Mouse (Mus musculus): ENCODE measurements around the gene 1700034J05Rik. TPM values are rescaled to one million over a fixed set of nuclear protein-coding genes. Genes with fewer than 3 reads are reported as not detected.

The 1700034J05Rik gene
- polyA plus RNA-seq, 1 experiment from 2014 or later, result not detected

DNA sequence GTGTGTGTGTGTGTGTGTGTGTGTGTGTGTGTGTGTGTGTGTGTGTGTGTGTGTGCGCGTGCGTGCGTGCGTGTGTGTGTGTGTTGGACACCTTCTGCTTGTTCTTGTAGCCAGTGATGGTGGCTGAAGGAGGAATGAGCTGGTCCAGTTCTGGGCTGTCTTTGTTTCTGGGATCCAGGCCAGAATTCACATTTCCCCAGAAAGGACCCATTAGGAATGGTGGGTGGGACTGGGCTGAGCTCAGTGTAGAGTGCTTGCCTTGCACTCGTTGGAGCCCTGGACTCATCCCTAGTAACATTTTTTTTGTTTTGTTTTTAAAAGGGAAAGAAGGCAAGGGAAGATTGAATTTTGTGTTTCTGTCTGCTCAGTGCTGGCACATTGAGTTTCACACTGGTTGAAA is 18.3 kb downstream of the 1700034J05Rik start:
- ATAC-seq (replicated peaks; ENCODE audit: insufficient number of reproducible peaks, low FRiP score, low TSS enrichment, low read depth) (no peak), DNase-seq (ENCODE audit: low spot score) (no peak)
- 67% methylated on average over 6 of the region's 6 CpGs for WGBS
- Histone ChIP-seq H3K36me3 (replicated peaks; ENCODE audit: control insufficient read depth, insufficient read depth, low read depth, low read length) (no peaks in the 10 kb centered on the region), H3K4me3 (ENCODE audit: low read depth, low read length) (no peak overlapping the region), H3K27ac (replicated peaks; ENCODE audit: low read depth, low read length) (no peak overlapping the region), H3K4me1 (ENCODE audit: control insufficient read depth, insufficient read depth, low read length) (no peaks in the 10 kb centered on the region), H3K9ac (replicated peaks; ENCODE audit: low read length) (no peak overlapping the region), H3K27me3 (ENCODE audit: control insufficient read depth, insufficient read depth, low read length) (no peaks in the 10 kb centered on the region), H3K9me3 (replicated peaks; ENCODE audit: control insufficient read depth, low read length) (no peaks in the 10 kb centered on the region), H3K4me2 (ENCODE audit: low read depth, low read length) (no peak overlapping the region)

- Histone ChIP-seq H3K36me3 (replicated peaks; ENCODE audit: control insufficient read depth, insufficient read depth, low read depth, low read length) (no peaks in the 10 kb centered on the region), H3K27me3 (ENCODE audit: control insufficient read depth, insufficient read depth, low read length) (no peaks in the 10 kb centered on the region), H3K9ac (replicated peaks; ENCODE audit: low read length) (no peak overlapping the region), H3K4me3 (ENCODE audit: low read depth, low read length) (no peak overlapping the region), H3K9me3 (replicated peaks; ENCODE audit: control insufficient read depth, low read length) (no peaks in the 10 kb centered on the region), H3K4me2 (ENCODE audit: low read depth, low read length) (no peak overlapping the region), H3K27ac (replicated peaks; ENCODE audit: low read depth, low read length) (no peak overlapping the region), H3K4me1 (ENCODE audit: control insufficient read depth, insufficient read depth, low read length) (no peaks in the 10 kb centered on the region)
- 33% methylated on average over 6 of the region's 6 CpGs for WGBS
- ATAC-seq (replicated peaks; ENCODE audit: insufficient number of reproducible peaks, low FRiP score, low TSS enrichment, low read depth), result no peak
- DNase-seq (ENCODE audit: low spot score), result no peak
Measured at GRCm38 (mm10) chr6:146933123-146933522, 21.1 kb downstream of the 1700034J05Rik start.

- no peaks in the 10 kb centered on the region for H3K36me3 ChIP-seq (replicated peaks; ENCODE audit: control insufficient read depth, insufficient read depth, low read depth, low read length)
- H3K4me1 ChIP-seq (ENCODE audit: control insufficient read depth, insufficient read depth, low read length), result no peaks in the 10 kb centered on the region
- no peak overlapping the region for H3K9ac ChIP-seq (replicated peaks; ENCODE audit: low read length)
- 71% methylated on average over 2 of the region's 2 CpGs for WGBS
- H3K9me3 ChIP-seq (replicated peaks; ENCODE audit: control insufficient read depth, low read length), result no peaks in the 10 kb centered on the region
- no peaks in the 10 kb centered on the region for H3K27me3 ChIP-seq (ENCODE audit: control insufficient read depth, insufficient read depth, low read length)
- H3K4me2 ChIP-seq (ENCODE audit: low read depth, low read length), result no peak overlapping the region
- ATAC-seq (replicated peaks; ENCODE audit: insufficient number of reproducible peaks, low FRiP score, low TSS enrichment, low read depth), result no peak
- DNase-seq (ENCODE audit: low spot score), result no peak
- no peak overlapping the region for H3K4me3 ChIP-seq (ENCODE audit: low read depth, low read length)
- no peak overlapping the region for H3K27ac ChIP-seq (replicated peaks; ENCODE audit: low read depth, low read length)
Measured at GRCm38 (mm10) chr6:146929031-146929430, 25.2 kb downstream of the 1700034J05Rik start.

DNA sequence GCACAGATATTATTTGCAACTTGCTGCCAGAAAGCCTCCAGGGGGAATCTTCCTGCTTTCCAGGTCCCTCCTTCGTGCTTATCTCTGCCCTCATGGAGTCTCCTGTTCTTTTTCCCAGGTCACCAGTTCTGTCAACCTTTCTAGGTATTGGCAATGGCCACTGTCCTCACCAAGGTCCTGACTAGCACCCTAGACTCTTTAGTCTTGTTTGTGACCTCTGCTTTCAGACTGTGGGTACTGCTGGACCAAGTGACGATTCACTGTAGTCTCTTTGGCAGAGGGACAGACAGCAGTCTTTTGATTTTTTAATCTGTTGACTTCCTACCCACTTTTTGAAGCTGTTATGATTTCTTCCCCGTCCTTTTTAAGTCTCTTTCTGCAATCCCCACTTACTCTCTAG is 26.1 kb downstream of the 1700034J05Rik start:
- DNase-seq (ENCODE audit: low spot score) (no peak), ATAC-seq (replicated peaks; ENCODE audit: insufficient number of reproducible peaks, low FRiP score, low TSS enrichment, low read depth) (no peak)
- H3K4me2 ChIP-seq (ENCODE audit: low read depth, low read length), result no peak overlapping the region
- H3K4me1 ChIP-seq (ENCODE audit: control insufficient read depth, insufficient read depth, low read length), result no peaks in the 10 kb centered on the region
- no peaks in the 10 kb centered on the region for H3K27me3 ChIP-seq (ENCODE audit: control insufficient read depth, insufficient read depth, low read length)
- no peaks in the 10 kb centered on the region for H3K9me3 ChIP-seq (replicated peaks; ENCODE audit: control insufficient read depth, low read length)
- no peaks in the 10 kb centered on the region for H3K36me3 ChIP-seq (replicated peaks; ENCODE audit: control insufficient read depth, insufficient read depth, low read depth, low read length)
- H3K9ac ChIP-seq (replicated peaks; ENCODE audit: low read length), result no peak overlapping the region
- 42% methylated on average over 3 of the region's 3 CpGs for WGBS
- no peak overlapping the region for H3K4me3 ChIP-seq (ENCODE audit: low read depth, low read length)
- no peak overlapping the region for H3K27ac ChIP-seq (replicated peaks; ENCODE audit: low read depth, low read length)

GRCm38 (mm10) chr6:146926415-146926980 is 27.7 kb downstream of the 1700034J05Rik start:
- H3K9ac ChIP-seq (replicated peaks; ENCODE audit: low read length), result no peak overlapping the region
- no peaks in the 10 kb centered on the region for H3K4me1 ChIP-seq (ENCODE audit: control insufficient read depth, insufficient read depth, low read length)
- no peak overlapping the region for H3K27ac ChIP-seq (replicated peaks; ENCODE audit: low read depth, low read length)
- 67% methylated on average over 5 of the region's 5 CpGs for WGBS
- DNase-seq (ENCODE audit: low spot score), result no peak
- no peaks in the 10 kb centered on the region for H3K36me3 ChIP-seq (replicated peaks; ENCODE audit: control insufficient read depth, insufficient read depth, low read depth, low read length)
- no peak overlapping the region for H3K4me2 ChIP-seq (ENCODE audit: low read depth, low read length)
- H3K9me3 ChIP-seq (replicated peaks; ENCODE audit: control insufficient read depth, low read length), result no peaks in the 10 kb centered on the region
- no peak for ATAC-seq (replicated peaks; ENCODE audit: insufficient number of reproducible peaks, low FRiP score, low TSS enrichment, low read depth)
- H3K27me3 ChIP-seq (ENCODE audit: control insufficient read depth, insufficient read depth, low read length), result no peaks in the 10 kb centered on the region
- H3K4me3 ChIP-seq (ENCODE audit: low read depth, low read length), result no peak overlapping the region

DNA sequence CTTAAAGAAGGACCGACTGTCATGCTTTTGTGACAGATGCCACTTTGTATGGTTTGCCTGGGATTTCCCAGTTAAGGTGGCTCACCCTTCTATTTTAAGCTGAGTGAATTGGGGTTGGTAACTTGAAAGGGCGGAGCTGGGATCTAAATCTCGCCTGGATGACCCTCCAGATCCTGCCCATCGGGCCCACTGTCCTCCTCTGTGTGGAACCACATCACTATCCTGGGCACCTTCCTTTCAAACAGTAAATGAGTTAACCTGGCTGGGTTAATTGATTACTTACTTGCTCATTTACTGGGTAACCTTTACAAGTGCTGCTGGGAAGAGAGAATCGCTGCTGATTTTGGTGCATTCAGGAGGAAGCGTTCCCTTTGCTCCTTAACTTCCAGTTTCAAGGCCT is 35.9 kb downstream of the 1700034J05Rik start:
- Histone ChIP-seq H3K4me3 (ENCODE audit: low read depth, low read length) (no peak overlapping the region), H3K27ac (replicated peaks; ENCODE audit: low read depth, low read length) (no peak overlapping the region), H3K9ac (replicated peaks; ENCODE audit: low read length) (no peak overlapping the region), H3K36me3 (replicated peaks; ENCODE audit: control insufficient read depth, insufficient read depth, low read depth, low read length) (no peaks in the 10 kb centered on the region), H3K4me2 (ENCODE audit: low read depth, low read length) (no peak overlapping the region), H3K9me3 (replicated peaks; ENCODE audit: control insufficient read depth, low read length) (no peaks in the 10 kb centered on the region), H3K4me1 (ENCODE audit: control insufficient read depth, insufficient read depth, low read length) (no peaks in the 10 kb centered on the region), H3K27me3 (ENCODE audit: control insufficient read depth, insufficient read depth, low read length) (no peaks in the 10 kb centered on the region)
- WGBS, result 91% methylated on average over 6 of the region's 6 CpGs
- DNase-seq (ENCODE audit: low spot score), result no peak
- no peak for ATAC-seq (replicated peaks; ENCODE audit: insufficient number of reproducible peaks, low FRiP score, low TSS enrichment, low read depth)

DNA sequence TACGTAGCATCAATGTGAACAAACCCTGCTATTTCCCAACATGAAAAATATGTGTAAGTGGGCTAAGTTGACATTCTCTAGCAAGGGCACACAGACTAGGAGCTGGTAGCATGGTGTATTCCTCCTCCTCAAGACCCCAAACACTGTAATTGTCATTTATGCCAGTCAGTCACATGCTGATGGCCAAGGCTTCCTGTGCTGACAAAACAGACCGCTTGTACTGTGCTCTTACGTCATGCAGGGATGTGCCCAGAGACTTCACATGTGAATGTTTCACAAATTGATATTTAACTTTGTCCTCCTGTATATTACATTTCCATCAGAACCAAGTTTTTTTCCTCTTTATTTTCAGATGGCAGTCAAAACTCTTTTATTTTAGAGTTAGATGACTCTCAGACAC is 36.8 kb downstream of the 1700034J05Rik start:
- Histone ChIP-seq H3K27me3 (ENCODE audit: control insufficient read depth, insufficient read depth, low read length) (no peaks in the 10 kb centered on the region), H3K9me3 (replicated peaks; ENCODE audit: control insufficient read depth, low read length) (no peaks in the 10 kb centered on the region), H3K4me1 (ENCODE audit: control insufficient read depth, insufficient read depth, low read length) (peaks cover 2% of the 10 kb centered on the region; the same call in 1 of the 2 replicates), H3K4me3 (ENCODE audit: low read depth, low read length) (no peak overlapping the region), H3K36me3 (replicated peaks; ENCODE audit: control insufficient read depth, insufficient read depth, low read depth, low read length) (no peaks in the 10 kb centered on the region), H3K9ac (replicated peaks; ENCODE audit: low read length) (no peak overlapping the region), H3K27ac (replicated peaks; ENCODE audit: low read depth, low read length) (no peak overlapping the region), H3K4me2 (ENCODE audit: low read depth, low read length) (no peak overlapping the region)
- WGBS, result 85% methylated on average over 3 of the region's 3 CpGs
- DNase-seq (ENCODE audit: low spot score), result no peak
- no peak for ATAC-seq (replicated peaks; ENCODE audit: insufficient number of reproducible peaks, low FRiP score, low TSS enrichment, low read depth)

DNA sequence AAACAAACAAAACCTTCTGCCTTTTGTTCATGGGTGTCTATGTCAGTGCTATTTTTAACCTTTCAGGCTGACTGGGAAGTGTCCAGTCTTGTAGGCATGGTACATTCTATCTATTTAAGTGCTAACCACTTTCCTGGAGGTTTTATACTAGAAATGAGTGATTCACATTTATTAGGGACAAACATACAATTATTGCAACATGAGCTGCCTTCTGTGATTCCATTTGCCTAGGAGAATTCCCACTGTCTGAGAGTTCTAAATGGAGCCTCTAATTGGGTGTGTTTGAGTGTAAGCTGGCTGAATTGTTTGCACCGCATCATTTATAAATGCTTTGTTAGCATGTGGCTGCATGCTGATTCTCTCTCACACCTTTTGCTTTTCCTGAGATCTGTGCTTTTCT is 38.4 kb downstream of the 1700034J05Rik start:
- Histone ChIP-seq H3K36me3 (replicated peaks; ENCODE audit: control insufficient read depth, insufficient read depth, low read depth, low read length) (no peaks in the 10 kb centered on the region), H3K4me1 (ENCODE audit: control insufficient read depth, insufficient read depth, low read length) (peaks cover 2% of the 10 kb centered on the region; the same call in 1 of the 2 replicates), H3K27ac (replicated peaks; ENCODE audit: low read depth, low read length) (no peak overlapping the region), H3K9ac (replicated peaks; ENCODE audit: low read length) (no peak overlapping the region), H3K4me2 (ENCODE audit: low read depth, low read length) (no peak overlapping the region), H3K4me3 (ENCODE audit: low read depth, low read length) (no peak overlapping the region), H3K27me3 (ENCODE audit: control insufficient read depth, insufficient read depth, low read length) (no peaks in the 10 kb centered on the region), H3K9me3 (replicated peaks; ENCODE audit: control insufficient read depth, low read length) (no peaks in the 10 kb centered on the region)
- 92% methylated on average over 1 of the region's 1 CpGs for WGBS
- ATAC-seq (replicated peaks; ENCODE audit: insufficient number of reproducible peaks, low FRiP score, low TSS enrichment, low read depth) (no peak), DNase-seq (ENCODE audit: low spot score) (no peak)

All from embryonic facial prominence, embryonic 11.5 days (tissue).